In the genomic region with DNA sequence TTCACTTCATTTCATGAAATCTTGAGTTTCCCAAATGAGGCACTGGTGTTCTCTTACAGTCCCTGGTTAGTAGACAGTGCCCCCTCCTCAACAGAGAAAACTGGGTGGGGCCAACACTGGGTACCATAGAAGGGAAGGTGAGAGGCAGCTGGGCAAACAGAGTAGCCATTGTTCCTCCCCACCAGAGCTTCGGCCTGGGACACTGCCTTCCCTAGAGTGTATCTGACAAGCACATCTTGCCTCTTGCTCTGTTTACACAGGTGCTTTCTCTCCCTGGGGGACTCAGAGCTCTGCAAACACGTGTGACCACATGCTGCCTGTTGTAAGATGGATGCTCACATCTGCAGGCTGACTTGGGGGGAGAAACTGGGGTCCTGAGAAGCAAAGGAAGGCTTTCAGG, we compare ENCODE assay signal across 14 mouse cellular contexts.
DNase-seq lines count a peak whose midpoint lies in the region; ATAC-seq and TF ChIP-seq lines count a peak whose summit lies in the region.
"Had no signal": no experiment of that assay in that cellular context is flagged by ENCODE, and none has a peak within 500 bp of the region (broad histone marks: within the 10 kb centered on the region; RNA-seq: fewer than 3 reads in every experiment).

No protein-coding gene starts in this region.

- no peaks in the 10 kb centered on the region for H3K27me3 ChIP-seq in kidney, embryonic 15.5 days
- no peaks in the 10 kb centered on the region for H3K27me3 ChIP-seq in C2C12 (ENCODE audit: control insufficient read depth, insufficient read depth, insufficient read length)
- H3K27me3 ChIP-seq: heart, embryonic 15.5 days had no signal

- 5% methylated on average over 2 of the region's 2 CpGs for WGBS in kidney, embryonic 15.5 days

- ATAC-seq in kidney, embryonic 15.5 days (replicated peaks; ENCODE audit: low FRiP score): peak; percentile 60
- ATAC-seq: activated CD4-positive, CD25-positive, alpha-beta regulatory T cell, adult 4 months; hindbrain, postnatal 0 days had no signal

- H3K79me3 ChIP-seq in C2C12 (ENCODE audit: low read depth): no peaks in the 10 kb centered on the region

- no peak for DNase-seq in kidney, postnatal 14 days
- DNase-seq in embryo, embryonic 10.5 days (ENCODE audit: low spot score): peak; percentile 74
- DNase-seq in forelimb bud, embryonic 11.5 days (ENCODE audit: low read depth, low spot score): peak; percentile 11
- no peak for DNase-seq in thymus, postnatal 4 days
- no peak for DNase-seq in urinary bladder, postnatal 25 days (ENCODE audit: low spot score)
- DNase-seq: cerebellum, adult 11 months; lung, postnatal 36 days; right cerebral cortex, postnatal 4 days had no signal

- no peak overlapping the region for H3K27ac ChIP-seq in kidney, embryonic 15.5 days
- H3K27ac ChIP-seq: heart, embryonic 15.5 days; hindbrain, postnatal 0 days had no signal

- no peaks in the 10 kb centered on the region for H3K36me3 ChIP-seq in kidney, embryonic 15.5 days
- H3K36me3 ChIP-seq in C2C12 (ENCODE audit: control insufficient read depth, insufficient read depth): no peaks in the 10 kb centered on the region
- H3K36me3 ChIP-seq: heart, embryonic 15.5 days had no signal

- H3ac ChIP-seq in C2C12 (ENCODE audit: control insufficient read depth, insufficient read length, low read depth): no peak overlapping the region

- H3K9me3 ChIP-seq in kidney, embryonic 15.5 days (replicated peaks): no peaks in the 10 kb centered on the region
- H3K9me3 ChIP-seq: heart, embryonic 15.5 days had no signal

- no peaks in the 10 kb centered on the region for H3K79me2 ChIP-seq in C2C12 (ENCODE audit: control insufficient read depth, insufficient read depth)

- H3K4me2 ChIP-seq in kidney, embryonic 15.5 days: no peak overlapping the region
- H3K4me2 ChIP-seq: heart, embryonic 15.5 days; liver, embryonic 11.5 days had no signal

- no peak overlapping the region for H3K4me3 ChIP-seq in kidney, embryonic 15.5 days (replicated peaks)
- H3K4me3 ChIP-seq in C2C12 (ENCODE audit: insufficient read depth, poor library complexity, severe bottlenecking): no peak overlapping the region
- H3K4me3 ChIP-seq: heart, embryonic 15.5 days had no signal

- H3K4me1 ChIP-seq in kidney, embryonic 15.5 days: 0 out of 2 replicates have a peak, but pooled peaks cover 12% of the 10 kb centered on the region

- TF ChIP-seq CTCF in C2C12 (IDR thresholded peaks at IDR 0.05; ENCODE audit: control insufficient read depth, insufficient read depth, insufficient read length): no peak

- H3K9ac ChIP-seq in kidney, embryonic 15.5 days: no peak overlapping the region
- H3K9ac ChIP-seq: heart, embryonic 15.5 days had no signal

TF ChIP-seq in C2C12, 6 proteins besides CTCF, POLR2A, EP300 and RAD21:
- TF ChIP-seq CEBPB (IDR thresholded peaks at IDR 0.05; ENCODE audit: low read depth) (no peak), MYOG (IDR thresholded peaks at IDR 0.05; ENCODE audit: control insufficient read depth, extremely low read depth, insufficient read length) (no peak), MYOD1 (IDR thresholded peaks at IDR 0.05; ENCODE audit: control insufficient read depth, insufficient read length, low read depth) (peak; percentile 58)

Comparison
In these comparisons a context has a peak if more than half of its experiments do, and no peak if none do; other contexts are left out.
1. DNase-seq: peak in embryo, embryonic 10.5 days (single experiment) and forelimb bud, embryonic 11.5 days (single experiment); none in kidney, postnatal 14 days (single experiment), thymus, postnatal 4 days (single experiment) and urinary bladder, postnatal 25 days (single experiment).